Mouse (Mus musculus): ENCODE data around the gene Klf13.

- TF ChIP-seq CTCF (IDR thresholded peaks at IDR 0.05; ENCODE audit: extremely low read depth, insufficient read depth, low read length) (no peak), POLR2A (IDR thresholded peaks at IDR 0.05; ENCODE audit: extremely low read depth, insufficient read depth, low read length) (no peak)
These were observed 21.0 kb downstream of the Klf13 start for GRCm38 (mm10) chr7:63917693-63918092.
